9 mouse cellular contexts compared by ENCODE assay signal in the genomic region with DNA sequence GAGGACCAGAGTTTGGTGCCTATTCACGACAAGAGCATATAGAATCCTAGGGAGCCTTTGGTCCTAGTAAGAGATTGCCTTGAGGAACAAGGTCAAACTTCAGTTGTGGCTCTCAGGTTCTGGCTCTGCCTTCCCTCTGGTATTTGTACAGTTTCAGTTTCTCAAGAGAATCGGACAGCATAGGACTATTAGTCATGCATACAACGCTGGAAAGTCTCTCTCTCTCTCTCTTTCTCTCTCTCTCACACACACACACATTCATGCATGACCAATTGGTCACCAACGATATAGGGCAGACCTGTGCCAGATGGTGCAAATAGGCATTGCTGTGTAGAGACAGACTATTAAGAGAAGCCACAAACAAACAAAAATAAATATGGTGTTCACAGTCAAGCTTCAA. TPM values are rescaled to one million over a fixed set of nuclear protein-coding genes. Genes with fewer than 3 reads are reported as not detected.
DNase-seq lines count a peak whose midpoint lies in the region; ATAC-seq and TF ChIP-seq lines count a peak whose summit lies in the region.
"Had no signal": no experiment of that assay in that cellular context is flagged by ENCODE, and none has a peak within 500 bp of the region (broad histone marks: within the 10 kb centered on the region; RNA-seq: fewer than 3 reads in every experiment).

No protein-coding gene starts in this region.

- no peaks in the 10 kb centered on the region for H3K27me3 ChIP-seq in lung, embryonic 14.5 days (ENCODE audit: insufficient read depth, low read length)
- H3K27me3 ChIP-seq in embryonic facial prominence, embryonic 14.5 days (replicated peaks; ENCODE audit: control insufficient read depth, insufficient read depth, low read length) = no peaks in the 10 kb centered on the region
- H3K27me3 ChIP-seq in limb, embryonic 10.5 days (ENCODE audit: low read depth, poor library complexity, severe bottlenecking) = 0 out of 2 replicates have a peak, but pooled peaks cover 3% of the 10 kb centered on the region
- H3K27me3 ChIP-seq in neural tube, embryonic 14.5 days (ENCODE audit: control insufficient read depth, insufficient read depth, low read length) = no peaks in the 10 kb centered on the region

- peak overlapping the region; percentile 84 for H3K4me2 ChIP-seq in lung, embryonic 14.5 days
- peak overlapping the region; percentile 83 for H3K4me2 ChIP-seq in embryonic facial prominence, embryonic 14.5 days (ENCODE audit: low read depth, low read length)
- H3K4me2 ChIP-seq in neural tube, embryonic 14.5 days (ENCODE audit: low read depth, low read length) = peak overlapping the region; percentile 57; the same call in 1 of the 2 replicates

- H3K36me3 ChIP-seq in lung, embryonic 14.5 days (ENCODE audit: insufficient read depth) = no peaks in the 10 kb centered on the region
- H3K36me3 ChIP-seq in embryonic facial prominence, embryonic 14.5 days (ENCODE audit: control insufficient read depth, insufficient read depth, low read length) = no peaks in the 10 kb centered on the region
- no peaks in the 10 kb centered on the region for H3K36me3 ChIP-seq in limb, embryonic 10.5 days
- H3K36me3 ChIP-seq in neural tube, embryonic 14.5 days (ENCODE audit: control insufficient read depth, insufficient read depth, low read length) = no peaks in the 10 kb centered on the region

- H3K27ac ChIP-seq in lung, embryonic 14.5 days (ENCODE audit: low read depth) = no peak overlapping the region
- no peak overlapping the region for H3K27ac ChIP-seq in embryonic facial prominence, embryonic 14.5 days (replicated peaks; ENCODE audit: low read depth, low read length)
- peak overlapping the region; percentile 86; the same call in 1 of the 2 replicates for H3K27ac ChIP-seq in limb, embryonic 10.5 days
- no peak overlapping the region for H3K27ac ChIP-seq in neural tube, embryonic 14.5 days (ENCODE audit: low read depth, low read length)

- no peaks in the 10 kb centered on the region for H3K9me3 ChIP-seq in lung, embryonic 14.5 days (ENCODE audit: low read depth, low read length)
- H3K9me3 ChIP-seq in embryonic facial prominence, embryonic 14.5 days (ENCODE audit: control insufficient read depth, low read length) = no peaks in the 10 kb centered on the region
- H3K9me3 ChIP-seq in limb, embryonic 10.5 days (replicated peaks) = no peaks in the 10 kb centered on the region
- no peaks in the 10 kb centered on the region for H3K9me3 ChIP-seq in neural tube, embryonic 14.5 days (ENCODE audit: control insufficient read depth, low read length)

- no peak for ATAC-seq in lung, embryonic 14.5 days (ENCODE audit: insufficient read depth)
- no peak for ATAC-seq in embryonic facial prominence, embryonic 14.5 days (ENCODE audit: low read depth)
- no peak for ATAC-seq in neural tube, embryonic 14.5 days (ENCODE audit: low read depth)

- WGBS in lung, embryonic 14.5 days = 72% methylated on average over 4 of the region's 4 CpGs
- WGBS in embryonic facial prominence, embryonic 14.5 days = 82% methylated on average over 4 of the region's 4 CpGs
- WGBS in limb, embryonic 10.5 days = 77% methylated on average over 4 of the region's 4 CpGs
- 70% methylated on average over 4 of the region's 4 CpGs for WGBS in neural tube, embryonic 14.5 days

- peak overlapping the region; percentile 68; the same call in 1 of the 2 replicates for H3K4me3 ChIP-seq in lung, embryonic 14.5 days (ENCODE audit: low read depth, low read length)
- peak overlapping the region; percentile 84 for H3K4me3 ChIP-seq in embryonic facial prominence, embryonic 14.5 days (ENCODE audit: low read depth, low read length)
- peak overlapping the region; percentile 62 for H3K4me3 ChIP-seq in limb, embryonic 10.5 days
- peak overlapping the region; percentile 63; the same call in 1 of the 2 replicates for H3K4me3 ChIP-seq in neural tube, embryonic 14.5 days (ENCODE audit: low read depth, low read length)

- DNase-seq in lung, embryonic 14.5 days = no peak
- DNase-seq in lung, postnatal 14 days = no peak
- DNase-seq in embryonic facial prominence, embryonic 14.5 days (ENCODE audit: low spot score) = no peak
- no peak for DNase-seq in limb, embryonic 10.5 days (ENCODE audit: low spot score)
- DNase-seq in urinary bladder, postnatal 14 days (ENCODE audit: low spot score) = no peak
- no peak for DNase-seq in left cerebral cortex, adult 8-10 months (ENCODE audit: low spot score in 2 of 2)
- DNase-seq in kidney, postnatal 10 days = no peak
- DNase-seq: adrenal gland, postnatal 10 days had no signal

- H3K9ac ChIP-seq in lung, embryonic 14.5 days = no peak overlapping the region
- no peak overlapping the region for H3K9ac ChIP-seq in embryonic facial prominence, embryonic 14.5 days (ENCODE audit: low read depth, low read length)
- no peak overlapping the region for H3K9ac ChIP-seq in neural tube, embryonic 14.5 days (replicated peaks; ENCODE audit: low read depth, low read length)

- no peaks in the 10 kb centered on the region; the same call in 1 of the 2 replicates for H3K4me1 ChIP-seq in lung, embryonic 14.5 days (ENCODE audit: insufficient read depth)
- H3K4me1 ChIP-seq in embryonic facial prominence, embryonic 14.5 days (ENCODE audit: control insufficient read depth, insufficient read depth, low read length) = no peaks in the 10 kb centered on the region
- 0 out of 2 replicates have a peak, but pooled peaks cover 3% of the 10 kb centered on the region for H3K4me1 ChIP-seq in limb, embryonic 10.5 days
- no peaks in the 10 kb centered on the region for H3K4me1 ChIP-seq in neural tube, embryonic 14.5 days (ENCODE audit: control insufficient read depth, insufficient read depth, low read length)

- TF ChIP-seq CTCF in lung, embryonic 14.5 days (IDR thresholded peaks at IDR 0.05; ENCODE audit: low read depth) = no peak

RNA-seq across cellular contexts. Expression of gene Gk5, which starts 0.9 kb away (rescaled TPM):
- 4.7 and 5.2 TPM in 2 replicates for polyA plus RNA-seq in lung, embryonic 14.5 days (2014; fragmentation: Nextera tagmentation; extraction: Ambion mirVana)
- 7.4 and 8.0 TPM in 2 replicates for polyA plus RNA-seq in embryonic facial prominence, embryonic 14.5 days (2014; fragmentation: Nextera tagmentation; extraction: Ambion mirVana)
- 4.4 and 4.6 TPM in 2 replicates for polyA plus RNA-seq in limb, embryonic 10.5 days (2016; fragmentation: Nextera tagmentation; extraction: Ambion mirVana)
- polyA plus RNA-seq in neural tube, embryonic 14.5 days (2014; fragmentation: Nextera tagmentation; extraction: Ambion mirVana) = 4.0 and 5.1 TPM in 2 replicates
- total RNA-seq in left cerebral cortex, adult 8-10 months (2022) = 1 to 10 TPM; 4.2 to 5.5 (median 4.6) TPM
